Mouse (Mus musculus) testis, adult 2 months (tissue): ENCODE data around the gene S100a2. TPM values are rescaled to one million over a fixed set of nuclear protein-coding genes. Genes with fewer than 3 reads are reported as not detected.

Experiments used
- H3K27ac ChIP-seq: fragments of 200-500 bp; 2 replicates; pipeline ENCODE4 v1.5.1; 2012; ENCODE audit warnings: low read depth, low read length; ENCODE audit not compliant: control insufficient read depth, insufficient read depth
- H3K27me3 ChIP-seq: fragments of 200-500 bp; 2 replicates; pipeline ENCODE4 v1.6.1; 2012; ENCODE audit warnings: mild to moderate bottlenecking, low read length, moderate library complexity; ENCODE audit not compliant: control insufficient read depth, insufficient read depth
- H3K36me3 ChIP-seq: fragments of 200-500 bp; 2 replicates; pipeline ENCODE4 v1.6.1; 2012; ENCODE audit warnings: mild to moderate bottlenecking, low read length; ENCODE audit not compliant: control insufficient read depth, insufficient read depth
- H3K4me1 ChIP-seq: fragments of 200-500 bp; 2 replicates; pipeline ENCODE4 v1.6.1; 2012; ENCODE audit warnings: low read length; ENCODE audit not compliant: control insufficient read depth, insufficient read depth
- H3K4me3 ChIP-seq: fragments of 200-500 bp; 2 replicates; pipeline ENCODE4 v1.5.1; 2012; ENCODE audit warnings: low read depth, mild to moderate bottlenecking, low read length, moderate library complexity, mixed read lengths; ENCODE audit not compliant: control insufficient read depth
- CTCF ChIP-seq: fragments of 200-500 bp; IDR thresholded peaks from 2 replicates; pipeline ENCODE4 v1.5.1; 2012; ENCODE audit warnings: low read depth, mild to moderate bottlenecking, inconsistent platforms, low read length, moderate library complexity; ENCODE audit not compliant: control insufficient read depth, insufficient read depth, insufficient replicate concordance
- POLR2A ChIP-seq: fragments of 200-500 bp; IDR thresholded peaks from 2 replicates; pipeline ENCODE4 v1.6.1; 2012; ENCODE audit warnings: low read depth, mild to moderate bottlenecking, inconsistent platforms, low read length, moderate library complexity; ENCODE audit not compliant: control insufficient read depth
- polyA plus RNA-seq: library from polyadenylated mRNA; depleted of rRNA; stranded (reverse); fragments of >200 nt; gene quantifications from 2 replicates; pipeline ENCODE4 v1.2.3, GENCODE M21; 2012

S100a2 gene
- polyA plus RNA-seq, 1 experiment = not detected

DNA sequence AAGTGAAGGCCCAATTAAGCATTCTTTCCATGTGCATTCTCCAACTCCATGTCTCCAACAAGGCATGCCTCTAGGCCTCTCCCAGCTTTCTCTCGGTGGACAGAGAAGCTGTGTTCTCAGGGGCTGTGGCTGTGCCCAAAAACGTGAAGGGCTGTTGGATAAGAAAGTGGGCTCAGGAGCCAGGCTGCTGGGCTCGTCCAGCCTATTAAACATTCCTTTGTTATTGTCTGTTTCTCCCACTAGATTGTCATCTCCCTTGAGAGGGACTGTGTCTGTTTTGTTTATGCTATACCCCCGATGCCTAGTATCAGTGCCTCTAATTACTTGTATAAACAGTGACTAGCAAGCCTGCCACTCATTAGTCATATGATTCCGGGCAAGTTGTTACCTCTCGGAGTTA lies 7.7 kb downstream of the S100a2 start:
- no peak for TF ChIP-seq CTCF
- no peak for TF ChIP-seq POLR2A
- H3K4me3 ChIP-seq = no peak overlapping the region
- H3K4me1 ChIP-seq = no peaks in the 10 kb centered on the region
- H3K27me3 ChIP-seq = no peaks in the 10 kb centered on the region
- no peak overlapping the region for H3K27ac ChIP-seq
- no peaks in the 10 kb centered on the region for H3K36me3 ChIP-seq

- Histone ChIP-seq H3K27ac (no peak overlapping the region), H3K36me3 (no peaks in the 10 kb centered on the region), H3K4me1 (no peaks in the 10 kb centered on the region), H3K4me3 (no peak overlapping the region), H3K27me3 (no peaks in the 10 kb centered on the region)
- TF ChIP-seq POLR2A (no peak), CTCF (no peak)
Observed at GRCm38 (mm10) chr3:90598212-90598611, 8.2 kb downstream of the S100a2 start.

DNA sequence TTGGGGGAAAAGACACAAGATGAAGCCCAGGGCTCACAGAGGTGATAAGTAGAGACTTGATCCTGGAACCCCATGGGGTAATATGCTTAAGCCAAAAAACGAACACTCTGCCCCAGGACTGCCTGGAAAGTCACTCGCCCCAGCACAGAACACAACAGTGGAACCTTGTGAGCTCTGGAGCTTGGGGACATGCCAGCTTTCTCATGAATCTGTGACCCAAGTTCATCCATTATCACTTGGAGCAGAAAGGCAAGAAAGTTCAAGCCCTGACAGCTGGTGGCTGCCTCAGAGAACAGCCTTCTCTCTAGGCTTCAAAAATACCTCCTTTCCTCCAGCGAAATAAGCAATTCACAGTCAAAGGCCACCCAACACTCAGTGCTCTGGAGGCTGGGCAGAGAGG lies 9.4 kb downstream of the S100a2 start:
- Histone ChIP-seq H3K36me3 (no peaks in the 10 kb centered on the region), H3K27me3 (no peaks in the 10 kb centered on the region), H3K4me1 (no peaks in the 10 kb centered on the region), H3K4me3 (no peak overlapping the region), H3K27ac (no peak overlapping the region)
- no peak for TF ChIP-seq CTCF
- TF ChIP-seq POLR2A = no peak

GRCm38 (mm10) chr3:90600036-90600435 lies 10.0 kb downstream of the S100a2 start:
- TF ChIP-seq POLR2A = no peak
- no peak for TF ChIP-seq CTCF
- Histone ChIP-seq H3K4me3 (no peak overlapping the region), H3K27me3 (no peaks in the 10 kb centered on the region), H3K27ac (no peak overlapping the region), H3K4me1 (no peaks in the 10 kb centered on the region; the same call in 1 of the 2 replicates), H3K36me3 (no peaks in the 10 kb centered on the region)

DNA sequence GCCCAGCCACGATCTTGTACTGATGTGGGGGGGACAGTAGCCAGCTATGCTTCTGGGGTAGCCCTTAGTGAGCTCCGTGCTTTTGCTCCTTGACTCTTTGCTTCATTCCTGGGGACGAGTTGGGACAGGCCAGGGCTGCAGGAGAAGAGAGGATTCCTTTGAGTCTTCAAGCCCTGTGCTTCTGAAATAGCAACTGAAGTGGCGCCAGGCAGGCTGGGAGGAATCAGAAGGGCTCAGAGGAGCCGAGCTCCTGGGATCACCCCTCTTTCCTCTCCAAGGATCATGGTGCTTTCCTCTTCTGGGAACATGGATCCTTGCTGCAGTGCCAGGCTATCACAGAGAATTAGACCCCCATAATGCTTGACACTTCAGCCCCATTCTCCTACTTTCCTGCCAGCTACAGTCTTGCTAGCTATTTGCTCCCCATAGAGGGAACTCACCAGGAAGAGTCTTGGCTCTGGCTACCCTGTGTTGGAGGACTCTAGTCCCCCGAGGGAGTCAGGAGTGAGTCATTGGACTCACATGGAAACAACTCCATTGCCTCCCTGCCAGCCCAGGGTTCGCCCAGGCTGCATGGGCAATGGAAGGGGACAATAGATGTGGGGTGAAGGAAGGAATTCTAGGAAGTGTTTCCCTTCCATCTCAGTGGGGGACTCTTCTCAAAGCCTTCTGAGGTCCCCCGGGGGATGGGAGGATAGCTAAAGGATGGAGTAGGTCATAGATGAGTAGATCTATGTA lies 10.6 kb downstream of the S100a2 start:
- TF ChIP-seq CTCF (no peak), POLR2A (no peak)
- H3K4me1 ChIP-seq = no peaks in the 10 kb centered on the region; the same call in 1 of the 2 replicates
- no peak overlapping the region for H3K4me3 ChIP-seq
- H3K36me3 ChIP-seq = no peaks in the 10 kb centered on the region
- no peaks in the 10 kb centered on the region for H3K27me3 ChIP-seq
- no peak overlapping the region for H3K27ac ChIP-seq

DNA sequence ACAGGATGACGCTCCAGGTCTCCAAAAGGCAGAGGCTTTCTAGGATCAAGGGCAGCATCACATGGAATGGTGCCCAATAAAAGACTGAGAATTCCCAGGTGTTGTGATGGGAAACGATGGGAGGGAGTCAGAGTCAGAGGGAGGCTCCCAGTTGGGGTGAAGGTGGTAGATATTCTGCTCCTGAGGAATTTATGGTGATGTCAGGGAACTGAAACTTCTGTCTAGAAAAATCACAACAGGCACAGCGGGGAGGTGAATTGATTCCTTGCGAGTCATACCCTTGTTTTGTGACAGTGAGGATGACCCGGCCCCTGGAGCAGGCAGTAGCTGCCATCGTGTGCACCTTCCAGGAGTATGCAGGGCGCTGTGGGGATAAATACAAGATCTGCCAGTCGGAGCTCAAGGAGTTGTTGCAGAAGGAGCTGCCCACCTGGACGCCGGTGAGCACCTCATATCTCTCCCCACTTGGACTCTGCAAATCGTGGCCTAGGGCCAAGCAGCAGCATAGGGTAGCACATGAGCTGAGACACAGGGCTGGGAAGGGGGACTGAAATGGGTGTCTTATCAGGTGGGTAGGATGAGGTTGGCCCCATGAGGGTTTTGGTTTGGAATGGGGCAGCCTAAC lies 11.6 kb downstream of the S100a2 start, which contains the start of gene Gm42674:
TSS of gene Gm42674 (plus strand) at position 419 of the 625 bp plus-strand sequence.
- TF ChIP-seq CTCF = no peak
- Histone ChIP-seq H3K4me1 (no peaks in the 10 kb centered on the region; the same call in 1 of the 2 replicates), H3K36me3 (no peaks in the 10 kb centered on the region), H3K27ac (no peak within 1 kb of the TSS), H3K4me3 (no peak within 1 kb of the TSS), H3K27me3 (no peaks in the 10 kb centered on the region)

GRCm38 (mm10) chr3:90603623-90604022 lies 13.6 kb downstream of the S100a2 start, which contains the start of gene S100a4:
Gene S100a4, plus strand, starts transcription at chr3:90603771.
- Histone ChIP-seq H3K4me3 (no peak within 1 kb of the TSS), H3K27me3 (no peaks in the 10 kb centered on the region), H3K36me3 (no peaks in the 10 kb centered on the region), H3K27ac (no peak within 1 kb of the TSS), H3K4me1 (no peaks in the 10 kb centered on the region; the same call in 1 of the 2 replicates)
- TF ChIP-seq CTCF (no peak), POLR2A (no peak)

- no peaks in the 10 kb centered on the region; the same call in 1 of the 2 replicates for H3K4me1 ChIP-seq
- H3K4me3 ChIP-seq = no peak overlapping the region
- no peaks in the 10 kb centered on the region for H3K36me3 ChIP-seq
- no peaks in the 10 kb centered on the region for H3K27me3 ChIP-seq
- TF ChIP-seq POLR2A (no peak), CTCF (no peak)
- H3K27ac ChIP-seq = no peak overlapping the region
Observed at GRCm38 (mm10) chr3:90604416-90604815, 14.4 kb downstream of the S100a2 start.
